Mouse (Mus musculus) kidney, embryonic 14.5 days (tissue): Measurements from ENCODE around the gene Rab11fip5. TPM values are rescaled to one million over a fixed set of nuclear protein-coding genes. Genes with fewer than 3 reads are reported as not detected.

Experiments used
- microRNA-seq: library from miRNA; unstranded; fragments of <30 nt; microRNA quantifications from one replicate; pipeline ENCODE4, GENCODE M21; 2016
- polyA plus RNA-seq: library from polyadenylated mRNA; unstranded; fragments of >200 nt; fragmentation: Nextera tagmentation; extraction: Ambion mirVana; gene quantifications from 2 replicates; pipeline ENCODE4 v1.2.1, GENCODE M21; 2014

The Rab11fip5 gene
- polyA plus RNA-seq, 1 experiment from 2014 or later = 9.0 TPM

Small RNA genes lying within 50 kb of the gene (microRNA-seq; reads per million reads assigned to microRNA genes)
- gene Mir705 = not detected

Other genes with a start within 250 kb of the Rab11fip5 start
- 79.4 and 100 TPM in 2 replicates for gene Spr, start 236.9 kb downstream of the Rab11fip5 start, polyA plus RNA-seq
- 7.5 and 8.5 TPM in 2 replicates for gene Emx1, start 187.2 kb downstream of the Rab11fip5 start, polyA plus RNA-seq
- 9.3 and 11.9 TPM in 2 replicates for gene Sfxn5, start 41.2 kb downstream of the Rab11fip5 start, polyA plus RNA-seq
- gene Noto, start 49.3 kb upstream of the Rab11fip5 start, polyA plus RNA-seq = not detected in 2 replicates
- 54.8 and 68.4 TPM in 2 replicates for gene Smyd5, start 57.4 kb upstream of the Rab11fip5 start, polyA plus RNA-seq
- gene Cct7, start 76.9 kb upstream of the Rab11fip5 start, polyA plus RNA-seq = 545 and 576 TPM in 2 replicates
- gene Pradc1, start 77.3 kb upstream of the Rab11fip5 start, polyA plus RNA-seq = 23.3 and 37.8 TPM in 2 replicates
- gene Fbxo41, start 128.4 kb upstream of the Rab11fip5 start, polyA plus RNA-seq = 0.05 and 0.13 TPM in 2 replicates
- gene Egr4, start 139.0 kb upstream of the Rab11fip5 start, polyA plus RNA-seq = not detected in 2 replicates
- gene Alms1, start 212.9 kb upstream of the Rab11fip5 start, polyA plus RNA-seq = 7.1 and 9.2 TPM in 2 replicates